In the genomic region with DNA sequence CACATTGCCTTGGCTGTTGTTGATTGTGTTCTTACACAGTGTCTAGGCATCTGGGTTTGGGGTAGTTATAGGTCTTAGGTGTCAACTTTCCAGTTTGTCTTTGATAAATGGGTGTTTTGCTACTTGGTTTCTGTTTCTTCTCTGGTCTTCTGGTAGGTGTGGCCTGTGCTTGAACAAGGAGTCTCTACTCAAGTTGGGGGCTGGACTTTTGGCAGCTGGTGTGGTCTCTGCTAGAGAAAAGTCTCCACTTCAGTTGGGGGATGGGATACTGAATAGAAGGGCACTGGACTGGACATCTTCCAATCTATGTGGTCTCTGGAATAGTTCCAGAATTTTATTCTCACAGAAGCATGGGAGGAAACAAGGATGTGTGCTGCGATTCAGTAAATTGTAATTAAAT, we compare ENCODE assay signal across 22 mouse cellular contexts.
"Had no signal": no experiment of that assay in that cellular context is flagged by ENCODE, and none has a peak within 500 bp of the region (broad histone marks: within the 10 kb centered on the region; RNA-seq: fewer than 3 reads in every experiment).

No protein-coding gene starts in this region.

- ATAC-seq: hindbrain, embryonic 16.5 days; hindbrain, postnatal 0 days; inflammation-experienced regulatory T-cells, adult 6 months; intestine, embryonic 15.5 days; intestine, embryonic 16.5 days; intestine, postnatal 0 days had no signal

- DNase-seq: heart, postnatal 10 days; heart, postnatal 14 days; heart, postnatal 36 days; heart, postnatal 4 days; kidney, adult 11 months; kidney, adult 18-20 months; kidney, adult 2 months; kidney, adult 8-10 months; kidney, adult 9 months; kidney, postnatal 10 days; kidney, postnatal 14 days; kidney, postnatal 25 days; kidney, postnatal 36 days; kidney, postnatal 4 days; layer of hippocampus, adult 9-11 months; layer of hippocampus, postnatal 36 days had no signal
